Mouse (Mus musculus) lung, adult 2 months (tissue): Measurements from ENCODE around the gene Cd8a.

ENCODE experiments used
- CTCF ChIP-seq: fragments of 200-500 bp; IDR thresholded peaks from 2 replicates; pipeline ENCODE4 v1.5.1; 2011; ENCODE audit warnings: mild to moderate bottlenecking, low read length, control low read depth; ENCODE audit not compliant: insufficient read depth
- POLR2A ChIP-seq: fragments of 200-500 bp; IDR thresholded peaks from 2 replicates; pipeline ENCODE4 v1.6.1; 2011; ENCODE audit warnings: low read depth, mild to moderate bottlenecking, control low read depth, low read length, borderline replicate concordance; ENCODE audit errors: extremely low read depth

- TF ChIP-seq CTCF = no peak
- TF ChIP-seq POLR2A = no peak
Measured at GRCm38 (mm10) chr6:71348006-71348405, 25.2 kb upstream of the Cd8a start.
